Mouse (Mus musculus): Measurements from ENCODE around the gene Slc9a8. TPM values are rescaled to one million over a fixed set of nuclear protein-coding genes. Genes with fewer than 3 reads are reported as not detected.

Slc9a8 gene
- polyA plus RNA-seq, 1 experiment, result 26.4 TPM

- no peak overlapping the region for H3ac ChIP-seq (ENCODE audit: control insufficient read depth, insufficient read length)
- H3K79me2 ChIP-seq (ENCODE audit: control insufficient read depth, insufficient read depth), result peaks cover 7% of the 10 kb centered on the region
- H3K4me2 ChIP-seq (ENCODE audit: low read depth), result no peak overlapping the region
- TF ChIP-seq E2F4 (IDR thresholded peaks at IDR 0.05; ENCODE audit: insufficient read depth), result no peak
- TF ChIP-seq MYOD1 (IDR thresholded peaks at IDR 0.05; ENCODE audit: control insufficient read depth in 1 of 3, insufficient read length in 2 of 3, low read depth in 2 of 3), result peak; percentile 61 to 81 (median 61)
- peak; percentile 44 for TF ChIP-seq TCF12 (IDR thresholded peaks at IDR 0.05; ENCODE audit: insufficient read depth, poor library complexity, severe bottlenecking)
- TF ChIP-seq TCF3 (IDR thresholded peaks at IDR 0.05; ENCODE audit: insufficient read length, low read depth), result no peak
- no peak for TF ChIP-seq MYOG (IDR thresholded peaks at IDR 0.05; ENCODE audit: control insufficient read depth in 1 of 3, insufficient read depth in 1 of 3, insufficient read length in 2 of 3, low read depth in 2 of 3)
- TF ChIP-seq CEBPB (IDR thresholded peaks at IDR 0.05; ENCODE audit: insufficient read depth, poor library complexity, severe bottlenecking), result no peak
- TF ChIP-seq POLR2AphosphoS2 (IDR thresholded peaks at IDR 0.05; ENCODE audit: insufficient read length, low read depth), result no peak
- TF ChIP-seq REST (IDR thresholded peaks at IDR 0.05; ENCODE audit: insufficient read depth, insufficient read length), result no peak
- H3K4me3 ChIP-seq, result no peak overlapping the region
- H3K27me3 ChIP-seq (ENCODE audit: control insufficient read depth, insufficient read depth, insufficient read length), result no peaks in the 10 kb centered on the region
- H3K36me3 ChIP-seq (ENCODE audit: control insufficient read depth, insufficient read depth), result no peaks in the 10 kb centered on the region
Observed at GRCm38 (mm10) chr2:167417048-167417447, 4.5 kb upstream of the Slc9a8 start.

DNA sequence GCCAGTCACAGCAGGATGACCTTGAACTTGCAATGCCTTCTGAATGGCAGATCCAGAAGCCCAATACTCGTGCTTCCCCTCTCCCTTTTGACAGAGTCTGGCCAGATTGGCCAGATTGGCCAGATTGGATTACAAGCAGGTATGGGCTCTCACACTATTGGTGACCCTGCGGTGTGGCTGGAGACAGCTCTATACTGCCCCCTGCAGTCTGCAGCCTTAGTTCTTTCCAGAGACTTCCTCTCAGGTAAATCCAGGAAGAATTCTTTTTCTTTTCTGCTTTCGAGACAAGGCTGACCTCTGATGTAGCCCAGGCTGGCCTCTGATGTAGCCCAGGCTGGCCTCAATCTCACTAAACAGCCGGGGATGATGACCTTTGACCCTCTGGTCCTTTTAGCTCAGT lies 3.8 kb upstream of the Slc9a8 start:
- Histone ChIP-seq H3K4me3 (no peak overlapping the region), H3K36me3 (ENCODE audit: control insufficient read depth, insufficient read depth) (no peaks in the 10 kb centered on the region), H3K27me3 (ENCODE audit: control insufficient read depth, insufficient read depth, insufficient read length) (no peaks in the 10 kb centered on the region), H3K4me2 (ENCODE audit: low read depth) (no peak overlapping the region), H3ac (ENCODE audit: control insufficient read depth, insufficient read length) (no peak overlapping the region), H3K79me2 (ENCODE audit: control insufficient read depth, insufficient read depth) (peaks cover 13% of the 10 kb centered on the region)
- no peak for TF ChIP-seq CEBPB (IDR thresholded peaks at IDR 0.05; ENCODE audit: insufficient read depth, poor library complexity, severe bottlenecking)
- TF ChIP-seq E2F4 (IDR thresholded peaks at IDR 0.05; ENCODE audit: insufficient read depth), result no peak
- no peak for TF ChIP-seq MYOD1 (IDR thresholded peaks at IDR 0.05; ENCODE audit: control insufficient read depth in 1 of 3, insufficient read length in 2 of 3, low read depth in 2 of 3)
- no peak for TF ChIP-seq MYOG (IDR thresholded peaks at IDR 0.05; ENCODE audit: control insufficient read depth in 1 of 3, insufficient read depth in 1 of 3, insufficient read length in 2 of 3, low read depth in 2 of 3)
- TF ChIP-seq SRF (IDR thresholded peaks at IDR 0.05; ENCODE audit: control insufficient read depth, insufficient read length, low read depth), result no peak
- TF ChIP-seq MAX (IDR thresholded peaks at IDR 0.05; ENCODE audit: low read depth), result no peak
- TF ChIP-seq USF1 (IDR thresholded peaks at IDR 0.05; ENCODE audit: low read depth), result no peak
- no peak for TF ChIP-seq POLR2AphosphoS2 (IDR thresholded peaks at IDR 0.05; ENCODE audit: insufficient read length, low read depth)
- TF ChIP-seq TCF12 (IDR thresholded peaks at IDR 0.05; ENCODE audit: insufficient read depth, poor library complexity, severe bottlenecking), result no peak

- TF ChIP-seq USF1 (IDR thresholded peaks at IDR 0.05; ENCODE audit: low read depth) (no peak), POLR2AphosphoS2 (IDR thresholded peaks at IDR 0.05; ENCODE audit: insufficient read length, low read depth) (no peak), MYOD1 (IDR thresholded peaks at IDR 0.05; ENCODE audit: control insufficient read depth in 1 of 3, insufficient read length in 2 of 3, low read depth in 2 of 3) (no peak), MYOG (IDR thresholded peaks at IDR 0.05; ENCODE audit: control insufficient read depth in 1 of 3, insufficient read depth in 1 of 3, insufficient read length in 2 of 3, low read depth in 2 of 3) (no peak), SRF (IDR thresholded peaks at IDR 0.05; ENCODE audit: control insufficient read depth, insufficient read length, low read depth) (no peak), CEBPB (IDR thresholded peaks at IDR 0.05; ENCODE audit: insufficient read depth, poor library complexity, severe bottlenecking) (no peak), E2F4 (IDR thresholded peaks at IDR 0.05; ENCODE audit: insufficient read depth) (no peak), REST (IDR thresholded peaks at IDR 0.05; ENCODE audit: insufficient read depth, insufficient read length) (no peak), POLR2A (IDR thresholded peaks at IDR 0.05; ENCODE audit: insufficient read length, low read depth) (no peak), TCF3 (IDR thresholded peaks at IDR 0.05; ENCODE audit: insufficient read length, low read depth) (no peak), TCF12 (IDR thresholded peaks at IDR 0.05; ENCODE audit: insufficient read depth, poor library complexity, severe bottlenecking) (no peak), MAX (IDR thresholded peaks at IDR 0.05; ENCODE audit: low read depth) (no peak)
- Histone ChIP-seq H3K36me3 (ENCODE audit: control insufficient read depth, insufficient read depth) (peaks cover 2% of the 10 kb centered on the region), H3ac (ENCODE audit: control insufficient read depth, insufficient read length) (no peak overlapping the region), H3K79me2 (ENCODE audit: control insufficient read depth, insufficient read depth) (peaks cover 26% of the 10 kb centered on the region), H3K4me2 (ENCODE audit: low read depth) (no peak overlapping the region), H3K4me3 (no peak overlapping the region), H3K27me3 (ENCODE audit: control insufficient read depth, insufficient read depth, insufficient read length) (no peaks in the 10 kb centered on the region)
Observed at GRCm38 (mm10) chr2:167419204-167419603, 2.3 kb upstream of the Slc9a8 start.

DNA sequence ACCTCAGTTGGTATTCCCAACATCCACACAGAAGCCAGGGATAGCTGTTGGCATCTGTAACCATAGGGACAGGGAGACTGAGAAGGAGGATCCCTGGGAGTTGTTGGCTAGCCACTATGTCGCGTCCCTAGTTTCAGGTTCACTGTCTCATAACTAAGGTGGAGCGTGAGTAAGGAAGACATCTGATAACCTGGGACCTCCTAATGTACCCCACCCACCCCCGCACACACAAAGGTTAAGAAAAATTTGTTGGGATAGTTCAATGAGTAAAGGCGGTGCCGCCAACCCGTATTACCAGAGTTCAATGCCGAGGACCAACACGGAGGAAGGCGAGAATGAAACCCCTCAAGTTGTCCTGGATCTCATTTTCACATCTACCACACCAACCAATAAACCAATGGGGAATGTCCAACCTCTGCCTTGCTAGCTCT lies 686 bp upstream of the Slc9a8 start:
- H3K79me2 ChIP-seq (ENCODE audit: control insufficient read depth, insufficient read depth), result peaks cover 26% of the 10 kb centered on the region
- H3K4me3 ChIP-seq, result peak overlapping the region; percentile 61
- peak overlapping the region; percentile 90 for H3K4me2 ChIP-seq (ENCODE audit: low read depth)
- peak overlapping the region; percentile 71 for H3ac ChIP-seq (ENCODE audit: control insufficient read depth, insufficient read length)
- no peaks in the 10 kb centered on the region for H3K27me3 ChIP-seq (ENCODE audit: control insufficient read depth, insufficient read depth, insufficient read length)
- peaks cover 18% of the 10 kb centered on the region for H3K36me3 ChIP-seq (ENCODE audit: control insufficient read depth, insufficient read depth)
- TF ChIP-seq POLR2A (IDR thresholded peaks at IDR 0.05; ENCODE audit: insufficient read length, low read depth) (no peak), POLR2AphosphoS2 (IDR thresholded peaks at IDR 0.05; ENCODE audit: insufficient read length, low read depth) (no peak), TCF12 (IDR thresholded peaks at IDR 0.05; ENCODE audit: insufficient read depth, poor library complexity, severe bottlenecking) (no peak), USF1 (IDR thresholded peaks at IDR 0.05; ENCODE audit: low read depth) (no peak), REST (IDR thresholded peaks at IDR 0.05; ENCODE audit: insufficient read depth, insufficient read length) (no peak), MYOD1 (IDR thresholded peaks at IDR 0.05; ENCODE audit: control insufficient read depth in 1 of 3, insufficient read length in 2 of 3, low read depth in 2 of 3) (no peak), TCF3 (IDR thresholded peaks at IDR 0.05; ENCODE audit: insufficient read length, low read depth) (no peak), MAX (IDR thresholded peaks at IDR 0.05; ENCODE audit: low read depth) (no peak), E2F4 (IDR thresholded peaks at IDR 0.05; ENCODE audit: insufficient read depth) (no peak), MYOG (IDR thresholded peaks at IDR 0.05; ENCODE audit: control insufficient read depth in 1 of 3, insufficient read depth in 1 of 3, insufficient read length in 2 of 3, low read depth in 2 of 3) (no peak), SRF (IDR thresholded peaks at IDR 0.05; ENCODE audit: control insufficient read depth, insufficient read length, low read depth) (no peak), CEBPB (IDR thresholded peaks at IDR 0.05; ENCODE audit: insufficient read depth, poor library complexity, severe bottlenecking) (no peak)

Data from myocyte (in vitro differentiated cells).